Mouse (Mus musculus) left cerebral cortex, postnatal 25 days (tissue): ENCODE measurements at regions not wholly inside any gene's neighbourhood (a gene's known extent, or its start where the extent isn't known, plus 50 kb on each side); places are given as distances from the start of the nearest gene placed in this dataset.
A peak's percentile ranks its signal among the peaks of the same experiment; 100 is the strongest.

Experiments
- DNase-seq, 2 experiments: peaks; one replicate each; pipeline ENCODE4 v3.0.0; 2022; ENCODE audit warnings: low spot score in 2 of 2, mixed read lengths in 1 of 2
- intact Hi-C: fragments of 180-260 bp; cut with DNase I; formaldehyde crosslinking; loops from one replicate; pipeline ENCODE4 v1.15.1; 2025

GRCm38 (mm10) chrX:13344701-13345100, 63.9 kb downstream of the Ddx3x start:
- intact Hi-C loops: loop anchor here (5.0 to 10.0 kb wide), 3 partner anchors 102 to 313 kb away; no protein-coding TSS in a partner anchor

GRCm38 (mm10) chrX:13345126-13345525, 64.4 kb downstream of the Ddx3x start:
- no peak for DNase-seq
- intact Hi-C loops: loop anchor here (5.0 to 10.0 kb wide), 3 partner anchors 103 to 312 kb away; no protein-coding TSS in a partner anchor

More at GRCm38 (mm10) chrX:13344701-13345100, 63.9 kb downstream of the Ddx3x start:
- DNase-seq: no peak

- intact Hi-C loops: loop anchor here (2.0 to 10.0 kb wide), 4 partner anchors 104 to 311 kb away; no protein-coding TSS in a partner anchor
- peak; percentile 3 to 4 for DNase-seq
Observed at GRCm38 (mm10) chrX:13346011-13346631, 65.4 kb downstream of the Ddx3x start.

- intact Hi-C loops: loop anchor here (1.0 to 10.0 kb wide), 5 partner anchors 65 to 311 kb away; no protein-coding TSS in a partner anchor
- DNase-seq: no peak
Observed at GRCm38 (mm10) chrX:13346696-13347026, 65.9 kb downstream of the Ddx3x start.

- peak; percentile 66 to 69 for DNase-seq
Observed at GRCm38 (mm10) chrX:13347027-13347840, 66.5 kb downstream of the Ddx3x start.

GRCm38 (mm10) chrX:13348415-13348814, 67.6 kb downstream of the Ddx3x start:
- intact Hi-C loops: loop anchor here (5.0 to 10.0 kb wide), 3 partner anchors 106 to 309 kb away; no protein-coding TSS in a partner anchor
- DNase-seq: no peak

More at GRCm38 (mm10) chrX:13347027-13347840, 66.5 kb downstream of the Ddx3x start:
- intact Hi-C loops: loop anchor here (1.0 to 10.0 kb wide), 5 partner anchors 66 to 310 kb away; no protein-coding TSS in a partner anchor

- intact Hi-C loops: no loop called here
- DNase-seq: no peak
Observed at GRCm38 (mm10) chrX:13350461-13350860, 69.7 kb downstream of the Ddx3x start.

GRCm38 (mm10) chrX:13357149-13357783, 76.5 kb downstream of the Ddx3x start:
- intact Hi-C loops: no loop called here
- no peak for DNase-seq

GRCm38 (mm10) chrX:13357973-13358372, 77.2 kb downstream of the Ddx3x start:
- intact Hi-C loops: no loop called here
- no peak for DNase-seq

- intact Hi-C loops: no loop called here
- no peak for DNase-seq
Observed at GRCm38 (mm10) chrX:13360436-13360835, 79.7 kb downstream of the Ddx3x start.

- intact Hi-C loops: no loop called here
- no peak for DNase-seq
Observed at GRCm38 (mm10) chrX:13370319-13370718, 89.5 kb downstream of the Ddx3x start.

- intact Hi-C loops: no loop called here
- no peak for DNase-seq
Observed at GRCm38 (mm10) chrX:13372752-13373151, 92.0 kb downstream of the Ddx3x start.

- intact Hi-C loops: no loop called here
- no peak for DNase-seq
Observed at GRCm38 (mm10) chrX:13386354-13386753, 79.6 kb upstream of the Nyx start.

- no peak for DNase-seq
- intact Hi-C loops: no loop called here
Observed at GRCm38 (mm10) chrX:13398466-13398865, 67.4 kb upstream of the Nyx start.

GRCm38 (mm10) chrX:13412726-13413125, 53.2 kb upstream of the Nyx start:
- no peak for DNase-seq
- intact Hi-C loops: no loop called here

- intact Hi-C loops: no loop called here
- DNase-seq: no peak
Observed at GRCm38 (mm10) chrX:13413135-13413534, 52.8 kb upstream of the Nyx start.
